Mouse (Mus musculus): ENCODE measurements around the gene Dlat.
"Not testable (repeated sequence)": the region's sequence is repeated elsewhere in the genome, so short reads cannot be mapped to it uniquely, and the experiment has no call there.

The Dlat gene

GRCm38 (mm10) chr9:50658941-50659388 lies 615 bp downstream of the Dlat start:
- DNase-seq, result no peak

GRCm38 (mm10) chr9:50658391-50658790 lies 1.2 kb downstream of the Dlat start:
- DNase-seq, result no peak

GRCm38 (mm10) chr9:50650503-50650902 lies 9.1 kb downstream of the Dlat start:
- no peak for DNase-seq

- no peak for DNase-seq
These were observed 12.7 kb downstream of the Dlat start for GRCm38 (mm10) chr9:50646826-50647370.

- no peak for DNase-seq
These were observed 25.3 kb downstream of the Dlat start for GRCm38 (mm10) chr9:50634270-50634669.

- DNase-seq, result no peak
These were observed 26.5 kb downstream of the Dlat start for GRCm38 (mm10) chr9:50633059-50633458.

GRCm38 (mm10) chr9:50632016-50632688 lies 27.4 kb downstream of the Dlat start:
- DNase-seq, result no peak

- DNase-seq, result not testable (repeated sequence)
These were observed 28.7 kb downstream of the Dlat start for GRCm38 (mm10) chr9:50630903-50631302.

GRCm38 (mm10) chr9:50617794-50618330 lies 41.7 kb downstream of the Dlat start:
- no peak for DNase-seq

GRCm38 (mm10) chr9:50616766-50617603 lies 42.6 kb downstream of the Dlat start, which contains the start of the genes Pih1d2 and Nkapd1:
TSS of gene Pih1d2 (plus strand) at chr9:50617321.
TSS of gene Nkapd1 (minus strand) at chr9:50617464.
- peak; percentile 86 for DNase-seq

GRCm38 (mm10) chr9:50616161-50616560 lies 43.4 kb downstream of the Dlat start:
- DNase-seq, result no peak

GRCm38 (mm10) chr9:50612115-50612514 lies 47.5 kb downstream of the Dlat start:
- DNase-seq, result no peak

- DNase-seq, result no peak
These were observed 55.2 kb downstream of the Dlat start for GRCm38 (mm10) chr9:50604338-50604737.

GRCm38 (mm10) chr9:50603998-50604324 lies 55.6 kb downstream of the Dlat start:
- no peak for DNase-seq

- DNase-seq, result peak; percentile 92
These were observed 56.2 kb downstream of the Dlat start, which contains the start of the genes Sdhd and Timm8b for GRCm38 (mm10) chr9:50603189-50603997. TSS of gene Sdhd (minus strand) at chr9:50603812. TSS of gene Timm8b (plus strand) at chr9:50603910.

- DNase-seq, result no peak
These were observed 57.3 kb downstream of the Dlat start for GRCm38 (mm10) chr9:50602055-50602845.

- no peak for DNase-seq
These were observed 58.0 kb downstream of the Dlat start for GRCm38 (mm10) chr9:50601536-50601935.

GRCm38 (mm10) chr9:50596973-50597372 lies 62.6 kb downstream of the Dlat start:
- DNase-seq, result no peak

- DNase-seq, result no peak
These were observed 64.7 kb downstream of the Dlat start for GRCm38 (mm10) chr9:50594794-50595417.

- no peak for DNase-seq
These were observed 66.0 kb downstream of the Dlat start for GRCm38 (mm10) chr9:50593544-50593943.

- no peak for DNase-seq
These were observed 66.6 kb downstream of the Dlat start for GRCm38 (mm10) chr9:50592955-50593354.
